Mouse (Mus musculus) layer of hippocampus, postnatal 10 days (tissue): Measurements from ENCODE around the gene Kcnrg. TPM values are rescaled to one million over a fixed set of nuclear protein-coding genes. Genes with fewer than 3 reads are reported as not detected.
"Not testable (repeated sequence)": the region's sequence is repeated elsewhere in the genome, so short reads cannot be mapped to it uniquely, and the experiment has no call there.

Experiments used
- DNase-seq, 2 experiments: peaks; one replicate each; pipeline ENCODE4 v3.0.0; 2021; ENCODE audit warnings: low spot score in 2 of 2
- long read RNA-seq: library from polyadenylated mRNA; stranded (forward); transcript quantifications from one replicate; pipeline ENCODE4 v2.0.0, GENCODE M21; 2023
- total RNA-seq, 2 experiments: library from RNA; stranded (reverse); gene quantifications; 2 replicates each; pipeline ENCODE4 v1.2.3; 2021

Gene Kcnrg
- total RNA-seq, result 1 to 10 TPM; 1.4 to 1.5 TPM
- long read RNA-seq, partial matches to known transcripts, result 0 of 1 reads
- long read RNA-seq, other reads (novel, unspliced or antisense), result 1 of 1 reads

DNA sequence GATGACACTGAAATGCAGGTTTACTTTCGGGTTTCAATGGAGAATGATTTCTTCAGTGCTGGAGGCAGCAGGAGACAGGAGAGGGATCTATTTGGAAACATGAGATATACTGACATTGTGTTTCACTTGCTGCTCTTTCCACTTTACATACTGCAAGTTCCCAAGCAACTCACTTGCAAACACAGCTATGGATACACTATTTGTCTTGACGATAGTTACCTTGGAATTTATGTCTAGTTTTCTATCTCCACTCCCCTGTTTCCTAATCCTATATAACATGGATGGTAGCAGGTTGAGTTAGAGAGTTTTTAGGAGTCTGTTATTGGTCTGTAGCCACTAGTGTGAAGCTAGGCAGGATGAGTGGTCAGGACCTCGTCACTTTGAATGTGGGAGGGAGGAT, at the start of gene Kcnrg:
Gene Kcnrg (plus strand): TSS at position 301 of the 400 bp plus-strand sequence.
- no peak for DNase-seq

DNA sequence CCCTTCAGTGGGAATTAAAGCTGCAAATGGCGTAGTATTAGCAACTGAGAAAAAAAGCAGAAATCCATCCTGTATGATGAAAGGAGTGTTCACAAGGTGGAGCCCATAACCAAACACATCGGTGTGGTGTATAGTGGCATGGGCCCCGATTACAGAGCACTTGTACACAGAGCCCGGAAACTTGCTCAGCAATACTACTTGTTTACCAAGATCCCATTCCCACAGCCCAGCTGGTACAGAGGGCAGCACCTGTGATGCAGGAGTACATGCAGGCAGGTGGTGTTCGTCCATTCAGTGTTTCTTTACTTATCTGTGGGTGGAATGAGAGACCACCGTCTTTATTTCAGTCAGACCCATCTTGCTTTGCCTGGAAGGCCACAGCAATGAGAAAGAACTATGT, 48.4 kb upstream of the Kcnrg start:
- no peak for DNase-seq

DNA sequence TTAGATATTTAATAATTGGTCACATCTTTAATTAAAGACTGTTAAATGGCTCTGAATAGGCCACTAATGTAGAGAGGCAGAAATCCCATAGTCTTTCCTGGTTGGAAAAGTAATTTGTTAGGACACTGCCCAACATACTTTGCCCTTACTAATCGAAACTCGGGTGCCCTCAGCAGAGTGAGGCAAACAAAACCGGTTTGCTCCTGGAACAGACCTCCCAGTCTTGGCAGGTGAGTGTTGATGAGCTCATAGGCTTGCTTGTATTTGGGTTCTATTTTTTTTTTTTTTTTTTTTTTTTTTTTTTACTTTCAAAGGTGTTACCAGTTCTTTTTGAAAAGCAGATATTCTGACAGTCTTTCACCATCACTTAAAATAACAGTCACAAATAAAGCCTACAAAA, 47.4 kb upstream of the Kcnrg start:
- no peak for DNase-seq

DNA sequence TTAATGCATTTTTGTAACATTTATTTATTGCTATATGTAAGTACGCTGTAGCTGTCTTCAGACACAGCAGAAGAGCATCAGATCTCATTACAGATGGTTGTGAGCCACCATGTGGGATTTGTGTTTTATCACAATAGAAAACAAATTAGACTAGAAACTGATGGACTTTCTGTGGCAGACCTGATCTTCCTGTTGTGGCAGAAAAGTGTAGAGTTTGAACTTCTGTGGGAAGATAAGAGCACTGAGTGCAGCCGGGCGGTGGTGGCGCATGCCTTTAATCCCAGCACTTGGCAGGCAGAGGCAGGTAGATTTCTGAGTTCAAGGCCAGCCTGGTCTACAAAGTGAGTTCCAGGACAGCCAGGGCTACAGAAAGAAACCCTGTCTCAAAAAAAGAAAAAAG, 41.0 kb upstream of the Kcnrg start:
- not testable (repeated sequence) for DNase-seq

DNA sequence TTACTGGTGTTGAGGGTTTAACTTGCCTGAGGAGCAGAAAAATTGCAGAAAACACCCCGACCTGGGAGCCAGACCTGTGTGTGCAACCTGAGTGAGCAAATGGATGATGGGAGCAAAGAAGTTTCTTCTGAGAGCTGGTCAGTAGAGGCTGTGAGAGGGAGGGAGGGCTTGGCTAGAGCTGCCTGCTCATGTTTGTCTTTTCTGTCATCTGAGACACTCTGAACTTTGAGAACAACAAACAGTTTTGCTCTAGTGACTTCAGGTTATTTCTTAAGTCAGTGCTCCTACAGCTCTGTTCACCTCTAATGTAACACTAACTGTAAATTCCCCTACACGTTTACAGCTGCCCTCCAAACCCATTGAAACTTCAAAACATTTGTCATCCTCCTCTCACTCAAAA, 37.9 kb upstream of the Kcnrg start:
- DNase-seq, result no peak

DNA sequence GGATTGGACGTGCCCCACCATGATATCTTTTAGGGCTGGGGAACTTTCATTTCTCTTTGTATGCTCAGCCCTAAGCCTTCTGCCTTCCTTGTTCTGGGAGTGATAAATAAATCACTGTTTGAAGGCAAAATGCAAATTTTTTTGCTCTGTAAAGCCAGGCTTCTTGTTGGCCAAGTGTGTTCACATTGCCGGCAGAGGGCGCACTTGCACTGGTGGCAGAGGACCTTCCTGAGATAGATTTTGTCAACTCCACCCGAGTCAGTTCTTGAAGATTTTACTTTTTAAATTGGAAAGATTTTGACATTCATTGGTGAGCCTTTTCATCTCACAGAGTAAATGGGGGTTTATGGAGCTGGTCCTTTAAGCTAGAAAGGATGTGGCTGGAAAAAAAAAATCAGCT, 35.9 kb upstream of the Kcnrg start:
- DNase-seq, result peak; percentile 90 to 93

DNA sequence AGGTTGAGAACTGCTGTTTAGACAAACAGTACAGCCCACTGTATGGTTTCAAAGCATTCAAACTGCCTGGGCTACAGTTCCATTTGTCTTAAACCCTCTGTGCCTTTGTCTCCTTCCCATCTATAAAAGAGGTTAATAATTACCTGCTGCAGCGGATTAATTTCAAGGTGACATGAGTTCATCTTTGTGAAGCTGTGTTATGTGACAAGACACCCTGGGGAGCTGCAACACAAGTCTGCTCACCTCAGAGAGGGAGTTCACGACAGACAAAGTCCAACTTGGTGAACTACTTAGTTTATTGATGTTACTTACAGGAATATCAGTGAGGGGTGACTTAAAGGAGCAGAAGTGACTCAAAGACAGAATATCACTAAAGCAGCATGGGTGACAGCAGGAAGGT, 35.1 kb upstream of the Kcnrg start:
- DNase-seq, result no peak

DNA sequence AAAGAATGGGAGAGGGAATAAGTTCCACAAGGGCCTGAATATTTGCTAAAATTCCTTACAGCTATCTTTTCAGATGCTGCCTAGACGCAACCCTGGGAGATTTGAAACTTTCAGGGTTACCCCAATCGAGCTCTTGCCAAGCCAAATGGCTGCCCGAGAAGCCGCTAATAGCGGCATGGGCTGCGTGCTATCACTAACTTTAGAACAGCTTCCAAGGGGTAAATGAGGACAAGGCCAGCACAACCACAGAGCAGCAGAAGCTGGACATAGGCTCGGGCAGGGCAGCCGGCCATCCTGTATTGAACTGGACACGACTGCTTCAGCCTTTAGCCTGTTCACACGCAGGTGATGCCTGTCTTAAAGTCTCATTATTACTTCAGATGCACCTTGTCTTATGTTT, 32.2 kb upstream of the Kcnrg start:
- DNase-seq, result no peak

DNA sequence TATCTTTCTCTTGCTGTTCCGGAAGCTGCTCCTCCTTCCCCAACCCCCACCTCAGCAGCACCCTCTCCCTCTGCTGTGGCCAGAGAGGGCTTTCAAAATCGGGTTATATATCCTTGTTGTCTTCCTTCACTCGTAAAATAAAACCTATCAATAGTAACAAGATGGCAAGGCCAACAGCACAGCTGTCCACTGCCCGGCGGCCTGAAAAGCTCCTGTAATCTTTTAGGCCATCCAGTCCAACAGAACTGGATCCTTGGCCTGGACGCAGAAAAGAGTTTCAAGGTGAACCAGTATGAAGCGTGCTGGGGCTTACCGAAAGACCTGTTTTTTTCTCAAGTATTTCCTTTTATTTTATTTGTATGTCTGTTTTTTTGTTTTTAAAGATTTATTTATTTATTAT, 31.3 kb upstream of the Kcnrg start:
- no peak for DNase-seq

DNA sequence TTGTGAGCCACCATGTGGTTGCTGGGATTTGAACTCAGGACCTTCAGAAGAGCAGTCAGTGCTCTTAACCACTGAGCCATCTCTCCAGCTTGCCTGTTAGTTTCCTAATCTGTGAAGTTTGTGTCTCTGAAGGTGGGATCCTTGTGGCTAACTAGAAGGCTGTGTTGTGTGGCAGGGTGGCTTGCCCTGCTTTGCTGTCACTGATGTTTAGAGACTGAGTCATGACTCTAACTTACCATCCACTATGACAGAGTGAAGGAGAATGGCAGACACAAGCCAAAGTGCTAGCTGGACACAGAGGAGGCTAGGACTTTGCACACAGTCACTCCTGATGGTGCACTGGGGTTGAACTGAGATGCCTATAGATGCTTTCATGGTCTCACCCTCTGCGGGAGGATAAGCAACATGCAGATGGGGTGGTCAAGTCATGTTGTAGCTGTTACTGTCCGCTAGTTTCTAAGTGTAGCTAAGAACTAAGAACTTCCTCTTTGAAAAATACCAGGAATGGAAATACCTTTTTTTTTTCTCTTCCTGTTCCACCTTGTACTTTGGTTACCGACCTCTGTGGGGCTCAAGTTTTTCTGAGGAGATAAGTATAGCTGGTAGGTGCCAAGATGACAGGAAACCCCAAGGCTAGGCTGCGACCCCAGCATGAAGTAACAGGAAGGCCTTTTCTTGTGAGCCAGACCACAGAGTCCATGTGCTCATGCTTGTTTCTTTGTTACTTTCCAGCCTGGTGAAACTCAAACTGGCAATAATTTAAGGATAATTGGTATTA, 17.8 kb upstream of the Kcnrg start:
- DNase-seq, result no peak

DNA sequence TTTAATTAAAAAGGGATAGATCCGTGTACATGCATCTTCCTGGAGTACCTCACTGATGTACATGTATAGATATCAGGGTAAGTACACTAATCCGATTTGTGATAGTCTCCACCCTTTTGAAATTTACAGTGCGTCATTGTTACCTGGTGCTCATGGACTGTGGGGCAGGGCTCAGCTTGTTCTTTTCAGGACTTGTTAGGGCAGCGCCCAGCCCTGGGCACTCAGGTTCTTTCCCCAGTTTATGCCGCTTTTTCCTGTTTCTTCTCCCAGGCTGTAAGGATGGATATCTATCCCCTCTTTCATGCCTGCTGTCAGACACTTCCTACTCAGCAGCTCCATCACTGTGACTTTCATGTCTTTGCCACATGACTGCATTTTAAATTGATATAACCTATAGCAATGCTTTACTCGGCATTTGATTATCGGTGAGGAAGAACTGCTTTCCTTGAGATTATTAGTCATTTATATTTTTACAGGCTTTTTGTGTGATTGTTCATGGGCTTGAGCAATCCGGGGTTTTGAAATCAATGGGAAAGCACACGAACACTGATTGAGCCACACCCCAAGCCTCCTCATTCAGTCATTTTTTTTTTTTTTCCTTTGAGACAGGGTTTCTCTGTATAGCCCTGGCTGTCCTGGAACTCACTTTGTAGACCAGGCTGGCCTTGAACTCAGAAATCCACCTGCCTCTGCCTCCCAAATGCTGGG, 10.4 kb upstream of the Kcnrg start:
- no peak for DNase-seq

DNA sequence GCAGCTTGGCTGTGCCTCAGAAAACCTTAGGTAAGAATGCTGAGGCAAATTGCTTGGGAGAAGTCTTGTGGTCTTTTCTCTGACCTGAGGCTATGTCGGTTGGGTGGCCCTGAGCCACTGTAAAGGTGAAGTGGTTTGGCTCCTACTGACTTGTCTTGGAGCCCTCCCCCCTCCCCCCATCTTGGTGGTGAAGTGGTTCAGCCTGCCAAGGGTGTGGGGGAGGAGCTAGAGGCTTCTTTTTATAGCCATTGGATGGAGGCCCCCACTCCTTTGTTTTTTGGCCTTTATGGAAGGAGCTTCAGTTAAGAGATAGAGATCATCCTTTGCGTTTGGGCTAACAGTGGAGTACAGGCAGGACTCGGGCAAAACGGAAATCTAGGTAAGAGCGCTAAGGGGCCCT, 9.3 kb upstream of the Kcnrg start, which contains the start of gene Trim13:
Gene Trim13 (plus strand): TSS at position 280 of the 400 bp plus-strand sequence.
- DNase-seq, result no peak

DNA sequence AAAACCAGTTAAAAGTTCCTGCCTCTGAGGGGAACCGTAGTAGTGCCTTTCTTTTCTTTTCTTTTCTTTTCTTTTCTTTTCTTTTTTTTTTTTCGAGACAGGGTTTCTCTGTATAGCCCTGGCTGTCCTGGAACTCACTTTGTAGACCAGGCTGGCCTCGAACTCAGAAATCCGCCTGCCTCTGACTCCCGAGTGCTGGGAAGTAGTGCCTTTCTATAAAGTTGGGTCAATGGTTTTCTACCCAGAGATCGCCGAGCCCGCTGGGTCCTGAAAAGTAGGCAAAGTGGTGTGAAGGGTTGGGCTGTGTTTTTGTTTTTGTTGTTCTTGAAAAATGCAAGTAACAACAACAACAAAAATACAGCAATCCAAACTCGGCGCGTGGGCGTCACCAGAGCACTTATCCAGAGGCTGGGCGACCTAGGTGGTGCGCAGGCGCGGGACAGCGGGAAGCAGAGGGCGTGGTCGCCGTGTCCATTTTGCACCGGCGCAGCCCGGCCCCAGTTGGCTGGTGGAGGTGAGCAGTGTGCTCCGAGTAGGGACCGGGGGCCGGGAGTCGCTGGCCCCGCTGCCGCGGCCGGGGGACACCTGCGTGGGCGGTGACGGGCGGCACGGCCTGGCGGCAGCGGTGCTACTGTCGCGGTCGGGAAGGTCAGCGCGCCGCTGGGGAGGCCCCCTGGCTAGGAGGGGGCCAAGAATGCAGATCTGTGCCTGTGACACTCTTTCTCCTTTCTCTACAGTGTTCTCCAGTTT, 8.0 kb upstream of the Kcnrg start:
- DNase-seq, result peak; percentile 85 to 90

DNA sequence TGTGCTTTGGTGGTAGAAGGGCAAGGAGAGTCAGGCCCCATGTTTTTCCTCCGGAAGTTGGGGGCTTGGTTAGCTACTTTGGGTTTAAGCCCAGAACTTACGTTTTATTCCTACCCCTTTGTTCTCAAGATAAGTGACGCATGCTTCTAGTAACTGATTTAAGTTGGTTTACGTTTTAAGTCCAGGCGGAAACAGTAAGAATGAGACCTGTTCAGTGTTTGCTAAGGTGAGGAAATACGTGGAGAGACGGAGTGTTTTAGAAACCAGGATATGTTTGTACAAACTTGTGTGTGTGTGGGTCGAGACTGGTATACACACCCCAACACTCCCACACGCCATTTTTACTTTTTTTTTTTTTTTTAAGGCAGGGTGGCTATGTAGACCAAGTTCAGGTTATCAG, 5.9 kb upstream of the Kcnrg start:
- no peak for DNase-seq

DNA sequence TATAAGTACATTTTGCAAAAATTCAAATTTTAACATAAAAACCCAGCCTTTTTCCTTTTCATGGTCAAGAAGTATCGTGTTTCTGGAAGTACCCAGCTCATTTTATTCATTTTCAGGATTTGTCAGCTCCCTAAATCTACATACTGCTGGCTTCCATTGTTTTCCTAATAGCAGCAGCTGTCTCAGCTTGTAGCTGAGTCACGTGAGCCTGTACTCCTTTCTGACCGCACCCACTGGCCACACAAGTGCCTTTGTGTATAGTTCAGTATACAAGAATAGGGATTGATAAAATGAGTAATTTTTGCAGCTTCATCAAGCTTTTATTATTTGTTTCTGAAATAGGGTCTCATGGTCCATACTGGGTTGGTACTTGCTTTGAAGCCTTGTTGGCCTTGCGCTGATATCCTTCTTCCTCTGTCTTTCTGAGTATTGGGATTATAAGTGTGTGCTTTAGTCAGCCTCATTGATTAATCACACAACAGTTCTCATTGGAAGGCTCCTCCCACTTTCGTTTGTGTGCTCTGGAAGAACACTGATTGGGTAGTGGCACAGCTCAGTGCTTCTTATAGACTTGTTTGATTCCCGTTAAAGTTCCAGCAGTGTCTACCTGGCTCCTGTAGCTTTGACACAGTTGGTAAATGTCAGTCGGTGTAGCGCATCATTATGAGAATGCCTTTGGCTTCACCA, 4.0 kb upstream of the Kcnrg start:
- DNase-seq, result no peak

DNA sequence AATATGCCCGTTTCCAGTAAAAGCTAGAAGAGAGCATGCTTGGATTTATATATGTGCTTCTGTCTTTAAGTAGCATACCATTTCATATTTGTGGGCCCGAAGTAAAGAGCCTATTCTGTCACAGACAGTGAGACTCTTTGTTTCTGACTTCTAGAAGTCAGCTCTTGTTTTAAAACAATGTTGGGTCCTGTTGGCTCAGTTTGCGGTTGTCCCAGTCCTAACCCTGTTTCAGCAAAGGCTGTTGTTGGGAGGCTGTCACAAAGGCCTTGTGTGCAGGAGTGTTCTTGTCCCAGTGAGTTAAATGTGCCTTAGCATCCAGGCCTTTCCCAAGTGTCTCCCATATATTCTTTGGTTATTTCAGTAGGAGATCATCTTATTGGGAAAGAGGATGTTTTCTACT, 3.2 kb upstream of the Kcnrg start:
- no peak for DNase-seq

DNA sequence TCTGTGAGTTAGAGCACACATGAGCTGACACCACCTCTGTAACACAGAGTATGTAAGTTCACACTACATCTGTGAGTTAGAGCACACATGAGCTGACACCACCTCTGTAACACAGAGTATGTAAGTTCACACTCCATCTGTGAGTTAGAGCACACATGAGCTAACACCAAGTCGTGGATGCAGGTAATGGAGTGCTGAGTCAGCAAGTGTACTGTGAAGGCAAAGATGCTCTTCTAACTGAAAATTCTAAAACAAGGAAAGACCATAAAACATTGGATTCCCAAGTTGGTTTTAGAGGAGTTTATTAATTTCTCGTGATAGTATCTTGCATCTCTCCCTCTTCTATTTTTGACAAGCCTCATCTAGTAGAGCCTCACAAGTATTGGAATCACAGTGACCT, 1.2 kb upstream of the Kcnrg start:
- DNase-seq, result not testable (repeated sequence)

DNA sequence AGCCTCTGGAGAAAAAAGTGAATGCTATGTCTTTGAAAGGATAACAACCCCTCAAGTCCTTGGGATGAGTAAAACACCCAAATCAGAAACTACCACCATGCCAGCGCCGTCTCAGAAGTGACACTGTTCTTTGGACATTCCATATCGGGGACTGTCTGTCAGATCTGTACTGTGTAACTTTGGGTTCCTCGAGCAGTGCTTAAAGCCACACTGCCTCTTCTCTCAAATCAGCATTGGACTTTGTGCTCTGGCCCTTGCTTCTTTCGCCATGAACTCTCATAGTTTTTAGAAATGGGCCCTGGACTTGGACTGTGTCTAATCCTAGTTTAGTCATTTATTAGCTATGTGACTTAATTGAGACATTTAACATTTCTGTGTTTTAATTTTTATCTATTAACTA, 4.5 kb downstream of the Kcnrg start:
- no peak for DNase-seq

DNA sequence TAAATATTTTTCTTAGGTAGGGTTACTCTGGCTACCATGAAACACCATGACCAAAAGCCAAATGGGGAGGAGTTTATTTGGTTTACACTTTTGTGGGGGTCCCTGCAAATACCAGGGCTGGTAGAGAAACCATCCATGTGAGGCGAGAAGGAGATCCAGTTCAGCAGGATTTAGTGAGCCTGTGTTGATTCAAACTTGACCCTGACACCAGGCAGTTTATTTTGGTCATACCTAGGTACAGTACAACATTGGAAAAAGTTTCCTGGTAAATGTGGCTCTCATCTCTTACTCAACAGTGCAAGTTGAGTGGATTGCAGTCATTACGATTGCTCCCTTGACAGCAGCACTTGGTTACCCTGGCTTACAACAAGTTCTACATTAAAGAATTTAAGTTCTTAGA, 6.1 kb downstream of the Kcnrg start:
- no peak for DNase-seq

DNA sequence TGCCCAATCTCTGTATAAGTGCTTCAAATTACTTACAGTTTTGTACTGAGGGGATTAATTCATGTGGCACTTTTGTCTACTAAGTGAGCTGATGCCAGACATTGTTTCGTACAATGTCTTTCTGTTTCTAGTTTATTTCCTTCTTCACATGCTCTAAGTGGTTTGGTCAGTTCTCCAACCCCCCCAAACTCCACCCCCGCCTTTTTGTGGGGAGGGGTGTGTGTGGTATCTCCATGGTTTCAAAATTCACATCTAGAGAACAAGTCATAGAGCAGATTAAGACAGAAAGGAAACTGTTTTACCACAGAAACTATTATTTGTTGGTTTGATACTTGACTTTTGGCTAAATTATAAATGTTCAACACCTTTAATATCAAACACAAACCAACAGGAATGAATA, 13.1 kb downstream of the Kcnrg start:
- no peak for DNase-seq

DNA sequence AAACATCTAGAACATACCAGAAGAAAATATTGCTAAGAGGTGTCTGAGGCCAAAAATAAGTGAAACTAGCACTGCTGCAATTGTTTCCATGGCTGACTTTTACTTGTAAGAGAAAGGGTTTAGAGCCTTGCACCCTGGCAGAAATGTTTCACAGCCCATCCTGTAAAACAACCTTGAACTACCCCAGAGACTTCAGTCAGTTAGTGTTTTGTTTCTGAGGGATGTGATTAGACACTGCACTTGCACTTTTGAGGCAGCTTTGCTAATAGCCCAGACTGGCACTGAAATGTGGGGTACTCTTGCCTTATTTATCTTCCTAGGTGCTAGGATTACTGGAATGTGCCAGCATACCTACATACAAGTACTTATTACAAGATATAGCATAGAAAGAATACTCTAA, 28.7 kb downstream of the Kcnrg start:
- DNase-seq, result no peak
